Mouse (Mus musculus) embryonic fibroblast, embryonic 13.5 days (primary cell): ENCODE results near the gene Olfr133. TPM values are rescaled to one million over a fixed set of nuclear protein-coding genes. Genes with fewer than 3 reads are reported as not detected.
"Not testable (repeated sequence)": the region's sequence is repeated elsewhere in the genome, so short reads cannot be mapped to it uniquely, and the experiment has no call there.

Source experiments
- H3K27ac ChIP-seq: 2 replicates; pipeline ENCODE4 v1.5.1; 2012; ENCODE audit warnings: low read length, control low read depth, inconsistent platforms; ENCODE audit not compliant: insufficient read depth
- H3K4me1 ChIP-seq: 2 replicates; pipeline ENCODE4 v1.6.1; 2011; ENCODE audit warnings: low read length; ENCODE audit not compliant: control insufficient read depth, insufficient read depth
- H3K4me3 ChIP-seq: 2 replicates; pipeline ENCODE4 v1.5.1; 2011; ENCODE audit warnings: mild to moderate bottlenecking, control low read depth, low read length; ENCODE audit not compliant: insufficient read depth
- CTCF ChIP-seq: IDR thresholded peaks from 2 replicates; pipeline ENCODE4 v1.5.1; 2011; ENCODE audit warnings: mild to moderate bottlenecking, control low read depth, low read length, moderate library complexity, borderline replicate concordance; ENCODE audit not compliant: insufficient read depth
- POLR2A ChIP-seq: IDR thresholded peaks from 2 replicates; pipeline ENCODE4 v1.6.1; 2011; ENCODE audit warnings: low read depth, mild to moderate bottlenecking, control low read depth, low read length, moderate library complexity
- polyA plus RNA-seq: library from polyadenylated mRNA; stranded (reverse); fragments of >200 nt; gene quantifications from 2 replicates; pipeline ENCODE4 v1.2.4, GENCODE M21; 2011; ENCODE audit warnings: low read depth; ENCODE audit not compliant: missing spikeins, insufficient read length

Gene Olfr133
- polyA plus RNA-seq, result not detected in 2 replicates

GRCm38 (mm10) chr17:38144981-38145380 lies at the start of gene Olfr133:
Gene Olfr133, plus strand, starts transcription at chr17:38145281.
- Histone ChIP-seq H3K4me3 (no peak within 1 kb of the TSS), H3K27ac (no peak within 1 kb of the TSS), H3K4me1 (no peaks in the 10 kb centered on the region)
- TF ChIP-seq POLR2A (no peak), CTCF (no peak)

DNA sequence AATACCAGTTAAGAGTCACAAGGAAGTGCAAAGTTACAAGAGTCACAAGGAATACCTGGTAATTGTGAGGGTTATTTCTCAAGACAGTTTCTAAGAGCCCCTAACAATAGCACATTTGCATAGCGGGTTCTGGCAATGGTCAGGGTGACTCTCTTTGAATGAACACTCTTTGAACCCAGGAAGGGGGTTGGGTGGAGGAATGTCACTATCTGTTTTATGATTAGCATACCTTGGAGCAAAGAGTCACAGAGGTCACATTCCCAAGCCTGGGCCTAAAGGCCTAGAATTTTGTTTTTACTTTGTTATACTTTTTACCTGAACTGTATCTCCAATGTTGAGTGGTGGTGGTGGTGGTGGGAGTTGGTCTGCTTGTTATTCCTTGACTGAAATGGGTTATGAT lies 20.9 kb upstream of the Olfr133 start:
- H3K4me1 ChIP-seq, H3K4me3 ChIP-seq, H3K27ac ChIP-seq: not testable (repeated sequence)

DNA sequence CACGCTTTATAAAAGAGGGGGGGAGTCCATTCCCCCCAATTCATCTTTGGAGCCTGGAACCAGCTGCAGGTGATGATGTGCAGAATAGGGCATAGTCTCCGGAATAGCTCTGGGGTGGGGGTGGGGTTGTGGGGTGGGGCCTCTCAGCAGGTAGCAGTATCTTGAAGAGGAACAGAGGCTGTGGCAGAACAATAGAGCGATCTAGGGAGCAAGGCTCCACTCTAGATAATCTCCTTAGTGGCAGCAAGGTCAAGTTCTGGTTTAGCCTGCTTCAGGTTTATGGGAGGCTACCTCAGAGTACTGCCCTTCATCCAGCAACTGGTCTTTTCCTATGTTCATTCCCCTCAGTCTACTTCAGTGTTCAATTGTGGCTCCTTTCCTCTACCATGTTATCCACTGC lies 19.7 kb upstream of the Olfr133 start:
- not testable (repeated sequence) for H3K4me3 ChIP-seq, H3K4me1 ChIP-seq, H3K27ac ChIP-seq

- H3K4me3 ChIP-seq, result no peak within 1 kb of the TSS
- H3K4me1 ChIP-seq, result no peaks in the 10 kb centered on the region
- TF ChIP-seq POLR2A (no peak), CTCF (no peak)
- H3K27ac ChIP-seq, result no peak within 1 kb of the TSS
Observed at GRCm38 (mm10) chr17:38134426-38134825, 10.7 kb upstream of the Olfr133 start, which contains the start of gene Olfr132. Gene Olfr132, minus strand, starts transcription at chr17:38134526.

GRCm38 (mm10) chr17:38171088-38171487 lies 26.0 kb downstream of the Olfr133 start, which contains the start of gene Olfr134:
Gene Olfr134, plus strand, starts transcription at chr17:38171388.
- TF ChIP-seq CTCF (no peak), POLR2A (no peak)
- H3K4me1 ChIP-seq, result no peaks in the 10 kb centered on the region
- no peak within 1 kb of the TSS for H3K4me3 ChIP-seq
- no peak within 1 kb of the TSS for H3K27ac ChIP-seq

Other genes starting within 250 kb of the Olfr133 start
- not detected in 2 replicates for gene Olfr127, start 244.8 kb upstream of the Olfr133 start, polyA plus RNA-seq
- not detected in 2 replicates for gene Olfr128, start 224.7 kb upstream of the Olfr133 start, polyA plus RNA-seq
- gene Olfr761, start 192.2 kb upstream of the Olfr133 start, polyA plus RNA-seq, result not detected in 2 replicates
- gene Olfr129, start 85.2 kb upstream of the Olfr133 start, polyA plus RNA-seq, result 0.16 TPM in 1 of 2 replicates, not detected in the other
- not detected in 2 replicates for gene Olfr130, start 81.4 kb upstream of the Olfr133 start, polyA plus RNA-seq
- gene Olfr131, start 56.6 kb upstream of the Olfr133 start, polyA plus RNA-seq, result not detected in 2 replicates
- not detected in 2 replicates for gene Olfr132, start 10.8 kb upstream of the Olfr133 start, polyA plus RNA-seq
- not detected in 2 replicates for gene Olfr134, start 26.1 kb downstream of the Olfr133 start, polyA plus RNA-seq
- not detected in 2 replicates for gene Olfr135, start 59.1 kb downstream of the Olfr133 start, polyA plus RNA-seq
- not detected in 2 replicates for gene Olfr138, start 115.8 kb downstream of the Olfr133 start, polyA plus RNA-seq
- not detected in 2 replicates for gene Olfr137, start 162.3 kb downstream of the Olfr133 start, polyA plus RNA-seq
- gene Olfr136, start 184.6 kb downstream of the Olfr133 start, polyA plus RNA-seq, result not detected in 2 replicates